Mouse (Mus musculus) intestine, embryonic 14.5 days (tissue): ENCODE measurements around the gene Zdhhc1. TPM values are rescaled to one million over a fixed set of nuclear protein-coding genes. Genes with fewer than 3 reads are reported as not detected.

ENCODE experiments used
- ATAC-seq: fragments of 200-750 bp; cut with Nextera tagmentation; replicated peaks from 2 replicates; pipeline ENCODE4 v1.8.0; 2017; ENCODE audit warnings: low read depth, moderate number of reproducible peaks, moderate TSS enrichment, moderate library complexity; ENCODE audit not compliant: low FRiP score, low TSS enrichment
- DNase-seq: peaks from one replicate; pipeline ENCODE4 v3.0.0-alpha.2; 2018; ENCODE audit warnings: low spot score
- H3K27ac ChIP-seq: fragments of 300-500 bp; sonication (generic); 2 replicates; pipeline ENCODE4 v1.5.1; 2014; ENCODE audit warnings: low read depth, mild to moderate bottlenecking, control low read depth
- H3K27me3 ChIP-seq: fragments of 300-500 bp; sonication (generic); replicated peaks from 2 replicates; pipeline ENCODE4 v1.6.1; 2014; ENCODE audit warnings: low read length, control low read depth; ENCODE audit not compliant: control insufficient read depth, insufficient read depth
- H3K36me3 ChIP-seq: fragments of 300-500 bp; sonication (generic); 2 replicates; pipeline ENCODE4 v1.6.1; 2014; ENCODE audit warnings: low read length, control low read depth; ENCODE audit not compliant: control insufficient read depth, insufficient read depth
- H3K4me1 ChIP-seq: fragments of 300-500 bp; sonication (generic); replicated peaks from 2 replicates; pipeline ENCODE4 v1.6.1; 2014; ENCODE audit warnings: low read length, control low read depth, mixed read lengths; ENCODE audit not compliant: control insufficient read depth, insufficient read depth
- H3K4me2 ChIP-seq: fragments of 300-500 bp; sonication (generic); 2 replicates; pipeline ENCODE4 v1.6.1; 2014; ENCODE audit warnings: low read length
- H3K4me3 ChIP-seq: fragments of 300-500 bp; sonication (generic); 2 replicates; pipeline ENCODE4 v1.5.1; 2014; ENCODE audit warnings: low read depth, low read length, control low read depth, mixed read lengths
- H3K9ac ChIP-seq: fragments of 300-500 bp; sonication (generic); 2 replicates; pipeline ENCODE4 v1.6.1; 2014; ENCODE audit warnings: mild to moderate bottlenecking, low read length
- H3K9me3 ChIP-seq: fragments of 300-500 bp; sonication (generic); 2 replicates; pipeline ENCODE4 v1.6.1; 2016; ENCODE audit warnings: low read length, control low read depth; ENCODE audit not compliant: control insufficient read depth
- WGBS: fragments of 180-500 bp; shearing (Covaris S2); extraction: QIAGEN DNeasy Blood & Tissue Kit; methylation state at CpG from one replicate; pipeline ENCODE4 v1.1.7; 2014; 5-methylcytosine and 5-hydroxymethylcytosine counted together
- polyA plus RNA-seq: library from polyadenylated mRNA; unstranded; fragments of >200 nt; fragmentation: Nextera tagmentation; extraction: Ambion mirVana; gene quantifications from 2 replicates; pipeline ENCODE4 v1.2.1, GENCODE M21; 2014

Gene Zdhhc1
- polyA plus RNA-seq, 1 experiment from 2014 or later, result 25.2 TPM

DNA sequence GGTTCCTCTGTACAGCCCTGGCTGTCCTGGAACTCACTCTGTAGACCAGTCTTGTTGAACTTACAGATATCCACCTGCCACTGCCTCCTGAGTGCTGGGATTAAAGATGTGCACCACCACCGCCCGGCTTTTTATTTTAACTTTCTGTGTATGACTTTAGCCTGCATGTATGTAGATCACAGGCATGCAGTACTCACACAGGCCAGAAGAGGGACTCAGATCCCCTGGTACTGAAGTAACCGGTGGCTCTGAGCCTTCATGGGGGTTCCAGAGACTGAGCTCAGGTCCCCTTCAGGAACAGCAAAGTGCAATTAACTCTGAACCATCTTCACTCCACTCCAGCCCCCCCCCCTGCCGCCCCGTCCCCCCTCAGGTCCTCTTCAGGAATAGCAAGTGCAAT lies 57.8 kb downstream of the Zdhhc1 start:
- DNase-seq (no peak), ATAC-seq (no peak)
- Histone ChIP-seq H3K9me3 (no peaks in the 10 kb centered on the region), H3K4me1 (no peaks in the 10 kb centered on the region), H3K4me3 (no peak overlapping the region), H3K4me2 (no peak overlapping the region), H3K36me3 (no peaks in the 10 kb centered on the region), H3K9ac (no peak overlapping the region), H3K27me3 (0 out of 2 replicates have a peak, but pooled peaks cover 4% of the 10 kb centered on the region), H3K27ac (no peak overlapping the region)
- 39% methylated on average over 5 of the region's 5 CpGs for WGBS

DNA sequence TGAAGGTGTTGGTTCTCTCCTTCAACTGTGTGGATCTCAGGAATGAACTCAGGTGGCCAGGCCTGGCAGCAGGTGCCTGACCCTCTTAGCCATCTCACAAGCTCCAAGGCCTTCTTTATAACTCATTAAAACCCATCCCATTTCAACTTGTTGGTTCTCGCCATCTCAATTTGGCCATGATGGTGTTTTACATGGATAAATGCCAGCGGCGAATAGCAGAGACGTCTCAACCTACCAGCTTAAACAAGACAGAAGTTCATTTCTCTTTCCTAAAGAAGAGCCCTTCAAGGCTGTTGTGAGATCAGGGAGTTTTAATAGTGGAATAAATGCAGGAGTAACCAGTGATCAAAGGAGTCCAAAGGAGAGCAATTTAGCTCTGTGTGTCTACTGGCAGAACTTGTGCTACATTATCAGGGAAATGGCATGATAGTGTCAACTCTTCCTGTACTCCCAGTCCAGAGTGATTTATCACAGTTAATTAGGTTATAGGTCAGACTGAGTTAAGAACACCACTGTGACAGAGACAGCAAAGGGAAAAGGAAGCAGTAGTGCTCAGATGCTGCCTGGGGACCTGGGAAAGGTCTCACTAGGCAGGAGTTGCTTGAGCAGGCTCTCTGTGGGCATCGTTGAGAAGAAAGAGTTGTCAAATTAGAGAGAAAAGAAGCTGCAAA lies 59.5 kb downstream of the Zdhhc1 start:
- 83% methylated on average over 5 of the region's 5 CpGs for WGBS
- no peaks in the 10 kb centered on the region for H3K27me3 ChIP-seq
- ATAC-seq (no peak), DNase-seq (no peak)
- H3K4me2 ChIP-seq, result no peak overlapping the region
- H3K9ac ChIP-seq, result no peak overlapping the region
- no peak overlapping the region for H3K4me3 ChIP-seq
- no peak overlapping the region for H3K27ac ChIP-seq
- no peaks in the 10 kb centered on the region for H3K36me3 ChIP-seq
- H3K4me1 ChIP-seq, result no peaks in the 10 kb centered on the region
- no peaks in the 10 kb centered on the region for H3K9me3 ChIP-seq

DNA sequence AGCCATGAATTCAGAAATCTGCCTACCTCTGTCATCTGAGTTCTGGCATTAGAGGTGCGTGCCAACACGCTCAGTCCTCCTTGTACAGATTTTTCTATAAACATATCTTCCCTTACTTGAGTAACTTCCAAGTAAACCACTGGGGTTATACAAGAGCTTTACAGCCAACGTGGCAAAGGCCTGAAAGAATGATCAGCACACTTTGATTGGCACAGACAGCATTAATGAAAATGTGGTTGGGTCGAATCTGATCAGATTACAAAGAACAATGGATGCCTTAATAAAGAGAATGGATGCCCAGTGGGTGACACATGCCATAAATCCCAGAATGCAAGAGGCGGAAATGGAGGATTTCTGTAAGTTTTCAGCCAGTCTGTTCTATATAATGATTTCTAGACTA lies 60.5 kb downstream of the Zdhhc1 start:
- Histone ChIP-seq H3K36me3 (no peaks in the 10 kb centered on the region), H3K4me3 (no peak overlapping the region), H3K27ac (no peak overlapping the region), H3K9ac (no peak overlapping the region), H3K4me1 (no peaks in the 10 kb centered on the region), H3K27me3 (no peaks in the 10 kb centered on the region), H3K9me3 (no peaks in the 10 kb centered on the region), H3K4me2 (no peak overlapping the region)
- DNase-seq, result no peak
- 73% methylated on average over 5 of the region's 5 CpGs for WGBS
- no peak for ATAC-seq

DNA sequence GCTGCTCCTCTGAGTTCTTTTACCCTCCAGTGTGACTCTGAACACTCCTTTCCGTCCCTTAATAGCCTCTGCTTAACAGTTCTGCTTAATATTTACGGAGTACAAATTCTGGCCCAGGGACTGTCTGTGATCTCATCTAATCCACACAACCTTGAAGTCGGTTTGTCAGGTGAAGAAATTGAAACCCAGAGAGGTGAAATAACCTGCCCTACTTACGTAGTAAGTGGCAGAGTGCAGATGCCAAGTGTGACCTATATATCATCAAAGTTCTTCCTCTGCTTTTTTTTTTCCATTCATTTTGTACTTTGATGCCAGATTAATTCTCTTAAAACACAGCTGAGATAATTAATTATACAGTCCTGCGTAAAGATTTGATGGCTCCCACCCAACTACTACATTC lies 62.6 kb downstream of the Zdhhc1 start:
- Histone ChIP-seq H3K27ac (no peak overlapping the region), H3K4me3 (no peak overlapping the region), H3K4me1 (no peaks in the 10 kb centered on the region), H3K9me3 (no peaks in the 10 kb centered on the region), H3K4me2 (no peak overlapping the region), H3K27me3 (no peaks in the 10 kb centered on the region), H3K9ac (no peak overlapping the region), H3K36me3 (no peaks in the 10 kb centered on the region)
- ATAC-seq (no peak), DNase-seq (no peak)
- 63% methylated on average over 5 of the region's 5 CpGs for WGBS

DNA sequence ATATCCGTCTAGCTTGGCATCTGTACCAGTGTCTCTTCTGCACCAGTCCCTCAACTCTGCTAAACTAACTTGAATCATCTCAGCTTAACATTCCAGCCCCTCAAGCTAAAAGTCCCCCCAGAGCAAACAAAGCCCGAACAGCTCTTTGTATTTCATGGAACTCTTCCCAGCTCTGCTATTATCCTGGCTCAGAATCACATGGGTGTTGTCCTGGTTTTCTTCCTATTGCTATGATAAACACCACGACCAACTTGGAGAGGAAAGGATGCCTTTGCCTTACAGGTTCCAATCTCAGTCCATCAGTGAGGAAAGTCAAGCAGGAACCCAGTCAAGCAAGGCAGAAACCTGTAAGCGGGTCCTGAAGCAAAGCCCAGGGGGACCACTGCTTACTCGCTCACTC lies 63.2 kb downstream of the Zdhhc1 start:
- Histone ChIP-seq H3K9me3 (no peaks in the 10 kb centered on the region), H3K4me1 (no peaks in the 10 kb centered on the region), H3K4me2 (no peak overlapping the region), H3K36me3 (no peaks in the 10 kb centered on the region), H3K9ac (no peak overlapping the region), H3K27ac (no peak overlapping the region), H3K27me3 (no peaks in the 10 kb centered on the region), H3K4me3 (no peak overlapping the region)
- DNase-seq (no peak), ATAC-seq (no peak)
- WGBS, result 54% methylated on average over 5 of the region's 5 CpGs

DNA sequence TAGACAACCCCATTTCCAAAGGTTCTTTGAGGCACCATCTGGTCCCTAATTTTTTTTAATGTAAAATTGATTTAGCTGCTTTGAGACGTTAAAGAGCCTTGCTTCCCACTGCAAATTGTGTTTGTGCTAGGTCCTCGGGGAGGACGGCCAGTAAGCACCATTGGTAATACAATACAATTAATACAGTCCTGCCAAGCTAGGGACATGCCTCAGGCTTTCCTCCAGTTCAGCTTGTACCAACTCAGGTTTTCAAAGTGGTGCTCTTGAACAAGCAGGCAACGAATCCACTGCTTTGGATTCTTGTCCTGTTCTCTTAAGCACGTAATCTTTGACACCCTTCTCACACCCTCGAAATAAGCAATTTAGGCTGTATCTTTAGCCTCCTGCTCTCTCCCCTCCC lies 63.7 kb downstream of the Zdhhc1 start:
- Histone ChIP-seq H3K4me1 (no peaks in the 10 kb centered on the region), H3K4me2 (no peak overlapping the region), H3K9ac (no peak overlapping the region), H3K27ac (no peak overlapping the region), H3K36me3 (no peaks in the 10 kb centered on the region), H3K9me3 (no peaks in the 10 kb centered on the region), H3K4me3 (no peak overlapping the region), H3K27me3 (no peaks in the 10 kb centered on the region)
- DNase-seq, result no peak
- WGBS, result 73% methylated on average over 6 of the region's 6 CpGs
- no peak for ATAC-seq

DNA sequence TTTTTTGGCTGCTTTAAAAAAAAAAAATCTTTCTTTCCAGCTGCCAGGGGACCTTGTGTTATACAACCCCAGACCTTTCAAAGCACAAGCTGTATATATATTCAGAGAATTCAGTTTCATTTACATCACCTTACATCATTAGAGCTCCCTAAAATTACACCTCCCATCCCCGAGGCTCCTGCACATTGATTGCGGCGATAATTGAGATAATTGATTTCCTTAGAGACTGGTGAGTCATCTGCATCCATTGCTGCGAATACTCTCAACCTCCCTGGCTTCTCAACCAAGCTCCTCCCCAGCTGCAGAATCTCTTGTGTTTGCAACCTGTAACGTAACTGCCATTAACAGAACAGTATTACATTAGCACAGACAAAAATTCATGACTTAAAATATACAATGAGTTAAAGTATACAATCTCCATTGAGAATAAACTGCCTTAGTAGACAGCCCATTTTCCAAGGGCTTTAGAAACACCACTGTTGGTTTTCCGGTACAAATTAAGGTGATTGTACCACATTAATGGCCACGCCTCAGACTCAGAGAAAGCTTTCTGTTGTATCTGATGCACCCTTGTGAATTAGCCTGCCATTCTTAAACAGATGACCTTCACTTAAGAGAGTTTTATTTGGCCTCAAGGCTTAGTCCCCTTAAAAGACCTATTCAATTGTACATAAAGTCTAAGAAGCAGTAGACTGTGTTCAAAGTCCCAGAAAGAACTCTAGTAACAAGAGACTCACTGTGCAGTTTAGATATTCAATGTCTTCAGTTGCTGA lies 64.8 kb downstream of the Zdhhc1 start:
- Histone ChIP-seq H3K4me2 (no peak overlapping the region), H3K27ac (no peak overlapping the region), H3K27me3 (no peaks in the 10 kb centered on the region), H3K36me3 (no peaks in the 10 kb centered on the region), H3K9me3 (no peaks in the 10 kb centered on the region), H3K9ac (no peak overlapping the region), H3K4me3 (no peak overlapping the region), H3K4me1 (no peaks in the 10 kb centered on the region)
- no peak for ATAC-seq
- no peak for DNase-seq
- 66% methylated on average over 7 of the region's 7 CpGs for WGBS

DNA sequence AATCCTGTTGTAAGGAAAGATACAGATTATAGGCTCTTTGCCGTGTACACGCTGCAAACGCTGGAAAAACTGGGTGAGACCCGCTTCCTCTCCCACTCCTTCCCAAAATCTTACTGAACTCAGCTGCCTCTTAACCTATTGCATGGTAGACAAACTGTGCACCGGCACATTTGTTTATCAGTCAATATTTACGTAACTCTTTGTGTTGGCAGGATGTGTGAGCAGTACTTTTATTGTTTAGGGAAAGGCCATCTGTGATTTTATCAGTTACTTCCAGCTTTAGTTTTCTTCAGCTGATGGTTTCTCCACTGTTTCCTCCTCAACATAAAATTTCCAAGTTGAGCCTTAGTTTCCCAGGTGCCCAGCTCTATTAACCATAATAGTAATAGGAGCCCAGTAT lies 69.8 kb downstream of the Zdhhc1 start:
- Histone ChIP-seq H3K4me3 (no peak overlapping the region), H3K36me3 (no peaks in the 10 kb centered on the region), H3K9me3 (no peaks in the 10 kb centered on the region), H3K4me2 (no peak overlapping the region), H3K27me3 (no peaks in the 10 kb centered on the region), H3K4me1 (no peaks in the 10 kb centered on the region), H3K27ac (no peak overlapping the region), H3K9ac (no peak overlapping the region)
- DNase-seq (no peak), ATAC-seq (no peak)
- 59% methylated on average over 6 of the region's 6 CpGs for whole genome bisulfite sequencing
